Mouse (Mus musculus) heart, postnatal 36 days (tissue): ENCODE data around the gene Cyp2u1. TPM values are rescaled to one million over a fixed set of nuclear protein-coding genes. Genes with fewer than 3 reads are reported as not detected.
A peak's percentile ranks its signal among the peaks of the same experiment; 100 is the strongest.
"Not testable (repeated sequence)": the region's sequence is repeated elsewhere in the genome, so short reads cannot be mapped to it uniquely, and the experiment has no call there.

Source experiments
- DNase-seq, 2 experiments: peaks; one replicate each; pipeline ENCODE4 v3.0.0; 2021 to 2022
- intact Hi-C: fragments of 180-260 bp; cut with DNase I; formaldehyde crosslinking; loops from one replicate; pipeline ENCODE4 v1.15.1; 2025
- total RNA-seq, 2 experiments: library from RNA; stranded (reverse); gene quantifications; 2 replicates each; pipeline ENCODE4 v1.2.3; 2021

The Cyp2u1 gene
- total RNA-seq = 10 to 100 TPM; 30.4 to 32.3 TPM

- intact Hi-C loops = no loop called here
- peak; percentile 89 to 90 for DNase-seq
Observed at GRCm38 (mm10) chr3:131302452-131303319, at the start of gene Cyp2u1. TSS of gene Cyp2u1 (minus strand) at chr3:131303227.

GRCm38 (mm10) chr3:131350539-131350938 lies 47.5 kb upstream of the Cyp2u1 start:
- no peak for DNase-seq

GRCm38 (mm10) chr3:131349013-131349412 lies 46.0 kb upstream of the Cyp2u1 start:
- intact Hi-C loops = no loop called here
- no peak for DNase-seq

More at GRCm38 (mm10) chr3:131350539-131350938, 47.5 kb upstream of the Cyp2u1 start:
- intact Hi-C loops = no loop called here

GRCm38 (mm10) chr3:131348579-131348950 lies 45.5 kb upstream of the Cyp2u1 start:
- DNase-seq = no peak
- intact Hi-C loops = no loop called here

- intact Hi-C loops = no loop called here
- DNase-seq = no peak
Observed at GRCm38 (mm10) chr3:131347831-131348578, 45.0 kb upstream of the Cyp2u1 start.

- DNase-seq = no peak
- intact Hi-C loops = no loop called here
Observed at GRCm38 (mm10) chr3:131345903-131346302, 42.9 kb upstream of the Cyp2u1 start.

- DNase-seq = no peak
- intact Hi-C loops = no loop called here
Observed at GRCm38 (mm10) chr3:131343311-131343710, 40.3 kb upstream of the Cyp2u1 start.

GRCm38 (mm10) chr3:131340885-131341284 lies 37.9 kb upstream of the Cyp2u1 start:
- intact Hi-C loops = no loop called here
- DNase-seq = no peak

GRCm38 (mm10) chr3:131339280-131339679 lies 36.3 kb upstream of the Cyp2u1 start:
- intact Hi-C loops = no loop called here
- DNase-seq = no peak

GRCm38 (mm10) chr3:131337749-131338148 lies 34.7 kb upstream of the Cyp2u1 start:
- DNase-seq, intact Hi-C loops: not testable (repeated sequence)

- intact Hi-C loops = no loop called here
- DNase-seq = no peak
Observed at GRCm38 (mm10) chr3:131336629-131337028, 33.6 kb upstream of the Cyp2u1 start.

GRCm38 (mm10) chr3:131335117-131335547 lies 32.1 kb upstream of the Cyp2u1 start:
- no peak for DNase-seq
- intact Hi-C loops = no loop called here

GRCm38 (mm10) chr3:131327189-131327588 lies 24.2 kb upstream of the Cyp2u1 start:
- no peak for DNase-seq
- intact Hi-C loops = no loop called here

- intact Hi-C loops = no loop called here
- DNase-seq = no peak
Observed at GRCm38 (mm10) chr3:131326637-131327036, 23.6 kb upstream of the Cyp2u1 start.

GRCm38 (mm10) chr3:131322081-131322815 lies 19.2 kb upstream of the Cyp2u1 start:
- intact Hi-C loops = loop anchor here (5.0 kb wide), 1 partner anchor 165 kb away; no protein-coding TSS in a partner anchor
- no peak for DNase-seq

- peak; percentile 80 to 81 for DNase-seq
- intact Hi-C loops = loop anchor here (1.0 to 5.0 kb wide), 3 partner anchors 167 to 233 kb away; no protein-coding TSS in a partner anchor
Observed at GRCm38 (mm10) chr3:131320184-131320583, 17.2 kb upstream of the Cyp2u1 start.

GRCm38 (mm10) chr3:131318211-131318610 lies 15.2 kb upstream of the Cyp2u1 start:
- intact Hi-C loops = no loop called here
- no peak for DNase-seq

GRCm38 (mm10) chr3:131317126-131317525 lies 14.1 kb upstream of the Cyp2u1 start:
- intact Hi-C loops = no loop called here
- DNase-seq = no peak

GRCm38 (mm10) chr3:131315957-131316510 lies 13.0 kb upstream of the Cyp2u1 start:
- DNase-seq = no peak
- intact Hi-C loops = no loop called here

- intact Hi-C loops = no loop called here
- no peak for DNase-seq
Observed at GRCm38 (mm10) chr3:131312340-131312739, 9.3 kb upstream of the Cyp2u1 start.
